Mouse (Mus musculus) megakaryocyte progenitor cell, adult 5-6 weeks (primary cell): ENCODE measurements around the gene Grn. TPM values are rescaled to one million over a fixed set of nuclear protein-coding genes. Genes with fewer than 3 reads are reported as not detected.

Experiments
- ATAC-seq: replicated peaks from 2 replicates; pipeline ENCODE4 v1.8.0; 2016; ENCODE audit warnings: mild to moderate bottlenecking, moderate TSS enrichment, inconsistent platforms; ENCODE audit not compliant: poor library complexity
- total RNA-seq, 2 experiments: library from RNA; stranded (forward) in 1 of 2; stranded (reverse) in 1 of 2; fragments of 157-497, 149-512 nt in 1 of 2; fragments of 200-1000 nt in 1 of 2; gene quantifications; 2 replicates each; pipeline versions ENCODE4 v1.2.3 to v1.2.4; 2015 to 2017

Gene Grn
- total RNA-seq, 2 experiments from 2014 or later: 45.4 to 119 TPM

DNA sequence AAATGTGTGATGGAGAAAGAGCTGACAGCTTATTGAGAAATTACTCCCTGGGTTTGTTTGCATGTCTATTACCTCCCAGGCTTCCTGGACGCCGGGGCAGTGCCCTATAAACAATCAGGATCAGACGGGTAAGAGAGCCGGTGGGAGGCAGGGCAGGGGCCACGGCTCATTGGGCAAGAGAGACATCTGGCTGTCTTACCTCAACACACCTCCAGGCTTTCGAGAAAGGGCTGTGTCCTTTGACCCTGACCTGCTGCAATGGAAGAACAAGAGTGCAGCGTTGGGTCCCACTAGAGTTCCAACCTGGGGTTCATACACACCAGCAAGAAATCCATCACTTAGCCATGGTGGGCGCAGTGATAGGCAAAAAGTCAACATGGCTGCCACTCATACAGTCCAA, 8.6 kb upstream of the Grn start:
- ATAC-seq: no peak

- no peak for ATAC-seq
Observed at GRCm38 (mm10) chr11:102424666-102425065, 5.4 kb upstream of the Grn start.

GRCm38 (mm10) chr11:102425555-102426316, 4.4 kb upstream of the Grn start:
- no peak for ATAC-seq

DNA sequence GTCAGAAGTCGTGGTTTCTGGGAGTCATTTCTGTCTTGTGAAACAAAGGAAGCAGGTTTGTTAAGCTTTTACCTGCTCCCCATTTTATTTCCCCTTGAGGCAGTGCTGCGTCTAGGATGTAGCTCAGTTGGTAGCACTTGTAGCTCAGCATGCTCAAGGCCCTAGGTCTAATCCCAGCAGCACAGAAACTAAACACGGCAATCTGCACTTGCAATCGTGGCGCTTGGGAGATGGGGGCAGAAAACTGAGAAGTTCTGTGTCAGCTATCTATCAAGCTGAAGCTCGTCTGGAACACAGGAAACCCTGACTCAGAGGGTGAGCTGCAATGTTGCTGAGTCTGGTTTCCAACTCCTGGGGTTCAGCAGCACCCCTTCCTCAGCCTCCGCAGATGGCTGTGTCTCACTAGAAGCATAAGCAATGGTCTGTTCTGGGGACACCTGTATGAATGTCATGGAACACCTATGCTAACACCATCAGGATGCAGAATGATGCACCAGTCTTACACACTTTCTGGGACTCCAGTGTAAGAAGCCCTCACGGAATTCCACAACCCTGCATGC, 1.1 kb upstream of the Grn start:
- no peak; the same call in 1 of the 2 replicates for ATAC-seq

- ATAC-seq: no peak; the same call in 1 of the 2 replicates
Observed at GRCm38 (mm10) chr11:102429551-102429950, 564 bp upstream of the Grn start.

- ATAC-seq: peak; percentile 40
Observed at GRCm38 (mm10) chr11:102431018-102431645, 1.0 kb downstream of the Grn start.

DNA sequence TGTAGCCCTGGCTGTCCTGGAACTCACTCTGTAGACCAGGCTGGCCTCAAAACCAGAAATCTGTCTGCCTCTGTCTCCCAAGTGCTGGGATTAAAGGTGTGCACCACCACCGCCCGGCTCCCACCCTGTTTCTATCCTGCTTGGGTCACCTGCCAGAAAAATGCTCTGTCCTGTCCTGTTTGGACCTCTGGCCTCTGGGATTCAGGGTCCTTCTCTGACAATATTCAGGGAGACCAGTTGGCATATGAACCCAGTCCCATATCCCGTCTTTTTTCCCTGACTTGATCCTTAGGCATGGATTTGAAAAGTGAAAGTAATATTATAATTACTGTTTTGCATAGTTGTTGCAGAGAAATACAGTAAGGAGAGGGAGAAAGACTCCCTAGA, 1.6 kb downstream of the Grn start:
- no peak for ATAC-seq

- ATAC-seq: peak; percentile 40
Observed at GRCm38 (mm10) chr11:102432115-102432843, 2.2 kb downstream of the Grn start.

GRCm38 (mm10) chr11:102432896-102433295, 2.8 kb downstream of the Grn start:
- ATAC-seq: no peak

DNA sequence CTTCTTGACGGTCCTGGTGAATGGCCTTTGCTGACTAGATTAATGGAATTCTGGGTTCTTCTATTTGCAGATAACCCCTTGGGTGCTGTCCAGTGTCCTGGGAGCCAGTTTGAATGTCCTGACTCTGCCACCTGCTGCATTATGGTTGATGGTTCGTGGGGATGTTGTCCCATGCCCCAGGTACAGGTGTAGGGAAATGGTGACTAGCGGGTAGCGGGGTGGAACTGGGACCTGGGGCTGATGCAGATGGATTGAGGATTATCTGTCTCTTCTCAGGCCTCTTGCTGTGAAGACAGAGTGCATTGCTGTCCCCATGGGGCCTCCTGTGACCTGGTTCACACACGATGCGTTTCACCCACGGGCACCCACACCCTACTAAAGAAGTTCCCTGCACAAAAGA, 3.8 kb downstream of the Grn start:
- no peak for ATAC-seq

GRCm38 (mm10) chr11:102434406-102434805, 4.3 kb downstream of the Grn start:
- peak; percentile 47 for ATAC-seq

DNA sequence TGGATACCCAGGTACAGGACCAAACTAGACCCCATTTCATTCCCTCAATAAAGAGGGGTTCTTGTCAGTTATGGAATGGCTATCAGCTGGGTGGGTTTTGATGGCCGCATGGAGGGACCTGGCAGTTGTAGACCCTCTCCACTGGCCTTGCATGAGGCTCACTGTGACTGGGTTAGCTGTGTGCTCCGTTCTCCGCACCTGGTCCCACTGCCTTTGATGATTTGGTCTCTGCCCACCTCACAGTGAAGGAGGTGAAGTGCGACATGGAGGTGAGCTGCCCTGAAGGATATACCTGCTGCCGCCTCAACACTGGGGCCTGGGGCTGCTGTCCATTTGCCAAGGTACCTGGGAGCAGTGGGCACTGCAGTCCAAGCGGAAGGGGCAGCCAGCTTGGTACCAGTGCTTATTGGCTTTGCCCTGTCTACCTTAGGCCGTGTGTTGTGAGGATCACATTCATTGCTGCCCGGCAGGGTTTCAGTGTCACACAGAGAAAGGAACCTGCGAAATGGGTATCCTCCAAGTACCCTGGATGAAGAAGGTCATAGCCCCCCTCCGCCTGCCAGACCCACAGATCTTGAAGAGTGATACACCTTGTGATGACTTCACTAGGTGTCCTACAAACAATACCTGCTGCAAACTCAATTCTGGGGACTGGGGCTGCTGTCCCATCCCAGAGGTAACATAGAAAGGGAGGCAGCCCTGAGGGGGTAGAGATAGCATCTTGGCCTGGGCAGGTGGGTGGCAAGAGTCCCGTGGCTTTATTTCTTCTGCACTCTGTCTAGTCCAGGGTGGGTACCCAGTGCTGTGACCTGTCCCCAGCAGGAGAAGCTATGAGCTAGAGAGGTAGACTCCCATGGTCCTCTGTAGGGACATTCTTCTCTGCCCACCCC, 4.9 kb downstream of the Grn start:
- no peak for ATAC-seq

- ATAC-seq: no peak
Observed at GRCm38 (mm10) chr11:102435754-102436470, 5.8 kb downstream of the Grn start.

- no peak for ATAC-seq
Observed at GRCm38 (mm10) chr11:102436471-102436790, 6.3 kb downstream of the Grn start.

DNA sequence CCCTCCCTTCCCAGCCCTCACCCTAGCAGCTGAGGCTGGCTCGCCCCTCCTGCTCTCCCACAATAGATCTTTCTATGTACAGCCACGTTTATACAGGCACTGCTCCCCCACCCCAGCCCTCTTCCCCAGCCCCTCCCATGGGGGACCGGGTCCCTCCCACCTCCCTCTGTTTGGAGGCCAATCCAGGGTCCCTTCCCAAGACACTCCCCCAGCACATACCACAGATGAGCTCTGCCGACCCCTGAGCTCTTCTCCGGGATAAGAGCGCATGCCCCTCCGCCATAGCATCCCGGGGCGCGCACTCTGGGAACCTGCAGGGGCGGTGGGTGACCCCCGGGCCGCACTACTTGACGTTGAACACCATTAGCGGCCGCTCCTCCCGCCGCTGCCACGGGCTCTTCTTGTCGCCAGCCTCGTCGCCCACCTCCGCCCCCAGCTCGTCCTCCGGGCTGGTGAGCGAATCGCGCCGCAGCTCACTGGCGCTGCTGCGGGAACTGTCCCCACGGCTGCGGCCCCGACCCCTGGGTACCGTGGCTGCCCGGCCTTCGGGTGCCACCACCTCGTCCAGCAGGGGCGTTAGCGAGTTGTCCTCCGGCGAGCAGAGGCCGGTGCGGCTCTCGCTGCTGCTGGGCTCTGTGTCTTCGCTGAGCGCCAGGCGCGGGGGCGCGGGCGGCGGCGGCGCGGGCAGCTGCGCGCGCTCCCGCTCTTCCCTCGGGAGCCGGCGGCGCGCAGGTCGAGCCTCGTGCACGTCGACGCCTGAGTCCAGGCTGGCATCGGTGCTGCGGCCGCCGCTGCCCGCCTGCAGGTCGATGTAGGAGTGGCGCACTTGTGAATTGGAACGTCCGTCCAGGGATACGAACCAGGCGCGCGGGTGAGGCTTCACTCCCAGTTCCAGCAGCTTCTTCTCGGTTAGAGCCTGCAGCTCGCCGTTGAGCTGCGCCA, 7.3 kb downstream of the Grn start:
- ATAC-seq: 0 out of 2 replicates have a peak, but pooled peaks have one; percentile 13

- peak; percentile 36; the same call in 1 of the 2 replicates for ATAC-seq
Observed at GRCm38 (mm10) chr11:102438212-102439092, 8.3 kb downstream of the Grn start.

DNA sequence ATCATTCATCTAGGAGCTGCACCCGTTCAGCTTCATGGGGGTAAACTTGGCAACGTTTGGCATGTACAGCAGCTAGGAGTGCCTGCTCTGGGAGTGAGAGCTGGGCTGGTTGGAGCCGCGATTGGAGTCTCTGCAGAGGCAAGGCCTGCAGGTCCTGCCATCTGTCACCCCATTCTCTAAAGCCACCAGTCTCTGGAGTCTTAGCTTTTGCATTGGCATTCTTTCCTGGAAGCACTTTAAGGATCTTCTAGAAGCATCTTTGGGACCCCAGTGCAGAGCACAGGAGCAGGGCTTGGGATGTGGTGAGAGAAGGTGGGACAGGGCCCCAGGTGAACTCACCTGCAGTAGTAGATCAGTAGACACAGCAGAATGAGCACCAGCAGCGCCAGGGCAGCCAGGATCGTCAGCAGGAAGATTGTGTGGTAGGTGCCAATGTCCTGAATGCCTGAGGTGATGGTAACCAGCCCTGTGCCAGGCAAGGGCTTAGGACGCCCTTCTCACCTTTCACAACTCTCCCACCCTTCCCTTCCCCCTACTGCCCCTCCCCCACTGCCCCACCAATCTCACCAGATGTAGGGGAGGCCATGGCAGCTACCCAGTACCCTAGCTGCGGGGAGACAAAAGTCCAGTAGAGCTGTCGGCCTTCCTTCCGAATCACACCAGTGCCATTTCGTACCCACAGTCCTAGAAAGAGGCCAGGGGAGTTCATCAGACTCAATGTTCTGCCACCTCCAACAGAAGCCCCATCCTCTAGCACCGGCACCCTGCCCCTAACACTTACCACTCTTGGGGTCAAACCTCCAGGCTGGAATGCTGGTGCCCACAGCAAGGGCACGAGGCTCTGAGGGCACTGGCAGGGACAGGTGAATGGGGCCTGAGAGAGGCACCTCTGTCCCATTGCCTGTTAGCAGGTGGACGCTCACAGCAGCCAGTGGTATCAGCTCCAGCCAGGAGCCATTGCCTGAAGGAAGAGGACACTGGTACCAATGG, 9.3 kb downstream of the Grn start:
- no peak for ATAC-seq
